Mouse (Mus musculus): ENCODE results near the gene Mogat2.

DNA sequence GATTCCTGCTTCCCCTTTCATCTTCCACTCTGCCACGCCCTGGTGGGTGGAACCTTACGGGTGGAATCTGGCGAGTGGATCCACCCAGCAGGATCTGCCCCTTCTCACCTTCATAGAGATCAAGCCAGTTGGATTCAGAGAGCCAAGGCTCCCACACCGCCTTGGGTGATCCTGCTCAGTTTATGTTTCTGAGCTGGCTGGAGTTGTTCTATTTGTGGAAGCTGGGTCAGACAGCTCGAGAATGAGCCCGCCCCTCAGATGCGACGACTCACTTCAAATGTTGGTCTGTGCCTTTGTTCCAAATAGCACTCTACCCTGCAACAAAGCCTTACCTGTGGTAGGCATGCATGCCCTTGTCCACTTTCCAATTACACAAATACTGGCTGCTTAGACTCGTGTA, 33.2 kb upstream of the Mogat2 start:
- TF ChIP-seq POLR2A (IDR thresholded peaks at IDR 0.05; ENCODE audit: low read depth, low read length) (no peak), CTCF (IDR thresholded peaks at IDR 0.05; ENCODE audit: extremely low read depth, insufficient read depth, insufficient read length, insufficient replicate concordance) (no peak)

Data from spleen, adult 2 months (tissue).